Mouse (Mus musculus) midbrain, embryonic 10.5 days (tissue): Measurements from ENCODE around the gene Slc38a10. TPM values are rescaled to one million over a fixed set of nuclear protein-coding genes. Genes with fewer than 3 reads are reported as not detected.
A peak's percentile ranks its signal among the peaks of the same experiment; 100 is the strongest.

Experiments used
- DNase-seq: peaks from one replicate; pipeline ENCODE4 v3.0.0-alpha.2; 2017; ENCODE audit warnings: low spot score
- H3K27ac ChIP-seq: fragments of 300-500 bp; sonication (generic); replicated peaks from 2 replicates; pipeline ENCODE4 v1.5.1; 2016; ENCODE audit warnings: mild to moderate bottlenecking
- H3K27me3 ChIP-seq: fragments of 300-500 bp; sonication (generic); 2 replicates; pipeline ENCODE4 v1.6.1; 2016; ENCODE audit warnings: low read depth, mild to moderate bottlenecking; ENCODE audit not compliant: poor library complexity, severe bottlenecking
- H3K36me3 ChIP-seq: fragments of 300-500 bp; sonication (generic); 2 replicates; pipeline ENCODE4 v1.6.1; 2016; ENCODE audit warnings: mild to moderate bottlenecking, moderate library complexity
- H3K4me1 ChIP-seq: fragments of 300-500 bp; sonication (generic); 2 replicates; pipeline ENCODE4 v1.6.1; 2016
- H3K4me3 ChIP-seq: fragments of 300-500 bp; sonication (generic); 2 replicates; pipeline ENCODE4 v1.5.1; 2016; ENCODE audit warnings: mild to moderate bottlenecking, moderate library complexity
- H3K9me3 ChIP-seq: fragments of 300-500 bp; sonication (generic); replicated peaks from 2 replicates; pipeline ENCODE4 v1.6.1; 2016; ENCODE audit warnings: mild to moderate bottlenecking
- WGBS: fragments of 180-500 bp; shearing (Covaris S2); methylation state at CpG from one replicate; pipeline ENCODE4 v1.1.7; 2016; 5-methylcytosine and 5-hydroxymethylcytosine counted together
- polyA plus RNA-seq: library from polyadenylated mRNA; unstranded; fragments of >200 nt; fragmentation: Nextera tagmentation; extraction: Ambion mirVana; gene quantifications from 2 replicates; pipeline ENCODE4 v1.2.1, GENCODE M21; 2016

The Slc38a10 gene
- polyA plus RNA-seq = 87.1 and 97.9 TPM in 2 replicates

DNA sequence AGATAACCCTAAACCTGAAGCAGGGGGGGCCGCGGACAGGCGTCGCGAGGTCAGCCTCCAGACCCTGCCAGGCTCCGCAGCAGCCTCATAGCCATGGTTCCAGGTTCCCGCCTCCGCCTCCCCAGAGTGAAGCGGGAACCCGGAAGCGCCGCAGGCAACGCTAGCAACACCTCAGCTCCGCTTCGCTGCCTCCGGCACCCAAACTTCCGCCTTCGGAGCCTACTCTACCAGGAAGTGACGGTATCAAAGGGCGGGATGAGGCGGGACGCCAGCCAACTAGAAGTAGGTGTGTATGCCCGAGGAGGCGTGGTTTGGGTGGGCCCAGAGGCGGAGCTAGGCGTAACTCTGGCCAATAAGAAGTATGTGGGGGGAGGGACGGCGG is at the start of gene Slc38a10:
Gene Slc38a10 (minus strand): TSS at position 234 of the 382 bp plus-strand sequence.
- WGBS = under 1% methylated on average over 28 of the region's 28 CpGs
- DNase-seq = peak; percentile 100
- H3K27me3 ChIP-seq = no peaks in the 10 kb centered on the region
- H3K9me3 ChIP-seq = no peaks in the 10 kb centered on the region
- peak within 1 kb of the TSS; percentile 98 for H3K4me3 ChIP-seq
- peak within 1 kb of the TSS; percentile 88 for H3K27ac ChIP-seq
- H3K36me3 ChIP-seq = 0 out of 2 replicates have a peak, but pooled peaks cover 3% of the 10 kb centered on the region
- peaks cover 29% of the 10 kb centered on the region for H3K4me1 ChIP-seq

DNA sequence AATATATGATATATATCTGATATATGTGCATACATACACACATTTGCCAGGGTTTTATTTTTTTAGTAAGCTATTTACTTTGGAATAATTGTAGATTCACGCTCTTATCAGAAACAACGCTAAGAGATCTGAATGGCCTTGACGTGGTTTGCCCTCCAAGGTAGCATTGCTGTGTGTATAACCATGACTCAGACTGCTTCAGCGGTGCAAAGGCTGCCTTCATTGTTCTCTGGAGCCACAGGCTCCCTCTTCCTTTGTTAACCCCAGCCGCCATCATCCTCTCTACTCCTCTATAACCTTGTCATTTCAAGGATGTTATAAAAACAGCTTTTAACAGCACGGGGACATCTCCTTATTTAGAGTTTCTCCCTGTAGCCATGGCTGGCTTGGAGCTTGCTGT is 49.5 kb upstream of the Slc38a10 start:
- Histone ChIP-seq H3K27ac (no peak overlapping the region), H3K9me3 (no peaks in the 10 kb centered on the region), H3K36me3 (no peaks in the 10 kb centered on the region), H3K4me3 (no peak overlapping the region), H3K27me3 (no peaks in the 10 kb centered on the region; the same call in 1 of the 2 replicates), H3K4me1 (peaks cover 8% of the 10 kb centered on the region)
- 85% methylated on average over 6 of the region's 6 CpGs for WGBS
- no peak for DNase-seq

DNA sequence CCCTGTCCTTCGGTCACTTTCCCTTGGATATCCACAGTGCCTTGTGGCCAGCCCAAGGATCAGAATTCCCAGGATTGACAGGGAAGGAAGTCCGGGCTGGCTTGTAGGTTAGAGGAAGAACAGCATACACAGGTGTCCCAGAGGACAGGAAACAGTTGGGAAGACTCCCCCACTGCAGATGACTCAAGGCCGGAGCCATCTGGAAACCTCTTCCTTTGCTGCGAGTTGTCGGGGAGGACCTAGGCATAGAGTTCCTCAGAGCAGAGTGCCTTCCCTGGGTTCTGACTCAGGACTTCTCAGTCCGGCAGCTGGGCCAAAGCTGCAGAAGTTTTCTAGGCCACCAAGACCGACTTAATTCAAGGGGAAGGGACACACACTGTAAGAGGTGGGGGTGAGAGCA is 48.6 kb upstream of the Slc38a10 start:
- Histone ChIP-seq H3K4me3 (no peak overlapping the region), H3K27ac (0 out of 2 replicates have a peak overlapping the region, but pooled peaks have one; percentile 3)
- 64% methylated on average over 7 of the region's 7 CpGs for WGBS

GRCm38 (mm10) chr11:120198831-120199230 is 47.7 kb upstream of the Slc38a10 start:
- H3K27ac ChIP-seq = no peak overlapping the region
- DNase-seq = no peak

More for the DNA sequence above, 48.6 kb upstream of the Slc38a10 start:
- H3K4me1 ChIP-seq = peaks cover 8% of the 10 kb centered on the region
- DNase-seq = no peak
- H3K36me3 ChIP-seq = no peaks in the 10 kb centered on the region
- no peaks in the 10 kb centered on the region; the same call in 1 of the 2 replicates for H3K27me3 ChIP-seq
- no peaks in the 10 kb centered on the region for H3K9me3 ChIP-seq

GRCm38 (mm10) chr11:120190526-120191412 is 39.6 kb upstream of the Slc38a10 start:
- DNase-seq = no peak
- H3K36me3 ChIP-seq = peaks cover 16% of the 10 kb centered on the region
- H3K4me1 ChIP-seq = peaks cover 31% of the 10 kb centered on the region
- peak overlapping the region; percentile 100 for H3K27ac ChIP-seq
- no peaks in the 10 kb centered on the region for H3K9me3 ChIP-seq
- 30% methylated on average over 14 of the region's 14 CpGs for WGBS
- no peaks in the 10 kb centered on the region; the same call in 1 of the 2 replicates for H3K27me3 ChIP-seq
- H3K4me3 ChIP-seq = peak overlapping the region; percentile 96

More at GRCm38 (mm10) chr11:120198831-120199230, 47.7 kb upstream of the Slc38a10 start:
- Histone ChIP-seq H3K4me1 (peaks cover 8% of the 10 kb centered on the region), H3K36me3 (no peaks in the 10 kb centered on the region), H3K9me3 (no peaks in the 10 kb centered on the region), H3K4me3 (no peak overlapping the region), H3K27me3 (no peaks in the 10 kb centered on the region)
- 62% methylated on average over 13 of the region's 13 CpGs for WGBS

GRCm38 (mm10) chr11:120189459-120190312 is 38.5 kb upstream of the Slc38a10 start:
- peaks cover 42% of the 10 kb centered on the region for H3K4me1 ChIP-seq
- WGBS = under 1% methylated on average over 68 of the region's 68 CpGs
- DNase-seq = peak; percentile 100
- no peaks in the 10 kb centered on the region for H3K9me3 ChIP-seq
- peak overlapping the region; percentile 100 for H3K27ac ChIP-seq
- peak overlapping the region; percentile 96 for H3K4me3 ChIP-seq
- no peaks in the 10 kb centered on the region; the same call in 1 of the 2 replicates for H3K27me3 ChIP-seq
- peaks cover 22% of the 10 kb centered on the region for H3K36me3 ChIP-seq

DNA sequence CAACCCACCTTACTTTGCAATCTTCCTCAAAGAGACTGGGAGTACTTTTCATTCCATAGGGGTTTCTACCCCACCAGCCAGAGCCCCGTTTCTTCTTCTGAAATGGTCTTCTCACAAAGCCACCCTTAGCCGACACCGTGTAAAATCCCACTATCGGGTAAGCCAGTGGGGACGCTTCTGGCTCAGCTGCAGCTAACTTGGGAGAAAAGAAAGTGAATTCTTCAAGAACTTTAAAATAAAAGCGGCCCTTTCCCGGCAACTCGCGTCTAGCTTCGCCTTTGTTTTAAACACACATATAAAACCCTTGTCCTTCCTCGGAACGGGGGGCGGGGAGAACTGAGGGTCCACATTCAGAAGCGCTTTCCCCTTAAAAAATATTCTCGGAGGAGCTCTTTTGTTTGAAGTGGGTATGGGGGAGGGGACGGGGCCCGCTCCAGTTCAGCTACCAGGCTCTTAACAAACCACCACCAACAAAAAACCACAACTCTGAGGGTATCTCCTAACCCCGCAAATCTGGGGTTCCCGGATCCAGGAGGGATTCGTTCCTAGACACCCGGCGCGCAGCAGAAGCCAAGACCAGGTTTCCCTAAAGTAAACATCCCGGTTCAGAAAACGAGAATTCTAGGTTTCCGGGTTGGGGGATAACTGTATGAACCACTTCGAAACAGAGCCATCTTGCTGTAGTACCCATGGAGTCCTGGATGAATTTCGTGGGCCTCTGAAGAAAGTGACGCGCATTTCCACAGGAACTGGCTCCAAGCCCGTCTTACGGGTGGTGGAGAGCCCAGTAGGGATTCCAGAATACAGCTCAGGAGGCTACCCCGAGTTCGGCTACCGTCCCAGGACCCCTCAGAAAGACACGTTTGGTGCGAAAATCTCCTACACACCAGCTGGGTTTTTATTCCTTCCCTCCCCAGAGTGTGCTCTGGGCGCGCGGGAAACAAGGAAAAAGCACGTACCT is 37.6 kb upstream of the Slc38a10 start:
- Histone ChIP-seq H3K4me3 (peak overlapping the region; percentile 96), H3K27me3 (no peaks in the 10 kb centered on the region; the same call in 1 of the 2 replicates), H3K4me1 (peaks cover 51% of the 10 kb centered on the region), H3K27ac (peak overlapping the region; percentile 100), H3K36me3 (peaks cover 22% of the 10 kb centered on the region), H3K9me3 (no peaks in the 10 kb centered on the region)
- WGBS = under 1% methylated on average over 41 of the region's 41 CpGs
- DNase-seq = peak; percentile 77

GRCm38 (mm10) chr11:120188102-120188480 is 36.9 kb upstream of the Slc38a10 start:
- Histone ChIP-seq H3K9me3 (no peaks in the 10 kb centered on the region), H3K27me3 (no peaks in the 10 kb centered on the region; the same call in 1 of the 2 replicates), H3K4me3 (peak overlapping the region; percentile 96), H3K27ac (peak overlapping the region; percentile 100), H3K4me1 (peaks cover 58% of the 10 kb centered on the region), H3K36me3 (peaks cover 22% of the 10 kb centered on the region)
- peak; percentile 59 for DNase-seq
- under 1% methylated on average over 24 of the region's 24 CpGs for WGBS

DNA sequence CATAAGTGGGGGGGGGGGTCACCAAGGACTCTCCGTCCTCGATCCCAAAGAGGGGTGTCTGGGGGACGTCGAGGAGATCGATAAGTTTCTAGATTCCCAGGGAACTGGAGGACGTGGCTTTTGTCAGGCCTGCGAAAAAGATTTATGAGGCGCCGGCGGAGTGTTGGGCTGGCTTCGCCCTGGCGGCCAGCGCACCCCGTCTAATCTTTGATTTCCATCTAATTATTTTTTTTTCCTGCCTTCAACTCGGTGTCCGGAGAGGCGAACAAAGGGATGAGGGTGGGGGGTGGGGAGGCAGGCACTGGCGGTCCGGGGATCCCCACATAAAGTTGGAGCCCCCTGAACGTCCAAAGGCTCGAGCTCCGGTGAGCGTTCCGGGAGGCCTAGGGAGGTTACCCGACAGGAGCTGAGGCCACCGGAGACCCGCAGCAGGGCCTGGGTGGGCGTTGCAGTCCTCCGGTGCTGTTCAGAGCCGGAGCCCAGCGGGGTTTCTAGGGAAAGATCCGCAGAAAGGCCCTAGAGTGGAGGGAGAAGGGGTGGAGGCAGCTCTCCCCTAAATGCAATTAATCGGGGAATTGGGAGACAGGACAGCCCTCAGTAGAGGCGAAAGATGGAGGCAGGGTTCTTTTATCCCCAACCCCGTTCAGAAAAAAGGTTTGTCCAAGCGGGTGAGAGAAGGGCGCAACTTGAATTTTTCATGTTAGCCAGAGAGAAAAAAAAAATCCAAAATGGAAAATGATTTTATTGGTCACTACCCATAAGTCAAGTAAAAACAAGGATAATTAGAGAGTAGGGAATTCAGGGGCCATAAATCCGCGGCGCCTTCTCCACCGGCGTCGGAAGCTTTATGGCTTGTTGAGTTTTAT is 36.3 kb upstream of the Slc38a10 start:
- DNase-seq = peak; percentile 63
- Histone ChIP-seq H3K9me3 (no peaks in the 10 kb centered on the region), H3K36me3 (peaks cover 22% of the 10 kb centered on the region), H3K4me3 (peak overlapping the region; percentile 96), H3K4me1 (peaks cover 64% of the 10 kb centered on the region), H3K27ac (peak overlapping the region; percentile 100), H3K27me3 (no peaks in the 10 kb centered on the region; the same call in 1 of the 2 replicates)
- under 1% methylated on average over 43 of the region's 43 CpGs for WGBS

DNA sequence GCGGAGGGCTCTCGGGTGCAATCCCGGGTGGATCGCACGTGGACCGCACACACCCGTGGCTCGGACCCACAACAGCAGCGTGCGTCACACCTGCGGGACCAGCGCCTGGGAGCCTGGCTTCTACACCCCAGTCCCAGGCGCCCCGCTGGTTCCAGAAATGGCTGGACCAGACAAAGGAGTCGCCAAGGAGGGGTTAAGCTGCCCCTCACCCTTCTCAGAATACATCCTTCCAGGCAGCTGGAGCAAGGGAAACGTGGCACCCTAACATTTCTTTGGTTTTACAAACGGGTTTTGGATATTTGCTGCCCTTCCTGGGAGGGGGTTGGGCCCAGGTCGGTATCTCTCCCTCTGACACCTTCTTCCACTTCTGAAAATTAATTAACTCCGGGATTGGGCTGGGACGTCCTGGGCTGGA is 35.7 kb upstream of the Slc38a10 start:
- H3K4me1 ChIP-seq = peaks cover 69% of the 10 kb centered on the region

More for the DNA sequence above, 35.7 kb upstream of the Slc38a10 start:
- Histone ChIP-seq H3K9me3 (no peaks in the 10 kb centered on the region), H3K4me3 (peak overlapping the region; percentile 96), H3K36me3 (peaks cover 22% of the 10 kb centered on the region), H3K27me3 (no peaks in the 10 kb centered on the region; the same call in 1 of the 2 replicates), H3K27ac (peak overlapping the region; percentile 100)
- DNase-seq = peak; percentile 79
- WGBS = 1% methylated on average over 20 of the region's 20 CpGs
